Mouse (Mus musculus) sigmoid colon, adult 10 weeks (tissue): ENCODE results near the gene Cd3d. TPM values are rescaled to one million over a fixed set of nuclear protein-coding genes. Genes with fewer than 3 reads are reported as not detected.

Experiments
- polyA plus RNA-seq: library from polyadenylated mRNA; stranded (reverse); fragments of 350-450 nt; fragmentation: Illumina TruSeq; extraction: RNeasy Lipid Tissue Mini Kit (QIAGEN cat#74804); gene quantifications from one replicate; pipeline ENCODE4 v1.2.3, GENCODE M21; 2014; ENCODE audit warnings: low read depth, low replicate concordance

Cd3d gene
- polyA plus RNA-seq = 1.1 TPM

DNA sequence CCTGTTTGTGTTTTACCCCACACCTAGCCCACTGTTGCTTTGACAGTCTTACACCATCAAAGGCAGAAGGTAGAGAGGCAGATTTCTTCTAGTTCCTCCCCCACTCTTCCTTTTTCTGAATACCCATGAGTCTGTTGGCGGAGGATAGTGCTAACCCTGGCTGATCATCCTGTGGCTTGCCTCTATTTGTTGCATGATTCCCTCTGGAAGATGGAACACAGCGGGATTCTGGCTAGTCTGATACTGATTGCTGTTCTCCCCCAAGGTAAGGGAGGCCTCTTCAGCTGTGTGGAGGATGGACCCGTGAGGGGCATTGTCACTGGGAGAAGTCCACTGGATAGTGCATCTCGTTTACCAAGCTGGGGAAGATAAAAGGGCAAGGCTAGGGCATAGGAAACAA lies at the start of gene Cd3d:
Cd3d (plus strand) TSS at position 111 of the 400 bp plus-strand sequence.

GRCm38 (mm10) chr9:44965126-44965832 lies 16.3 kb upstream of the Cd3d start, which contains the start of gene Ube4a:
TSS of gene Ube4a (minus strand) at chr9:44965600.

GRCm38 (mm10) chr9:44980242-44980641 lies 1.3 kb upstream of the Cd3d start, which contains the start of gene Cd3g:
TSS of gene Cd3g (minus strand) at chr9:44980431.

DNA sequence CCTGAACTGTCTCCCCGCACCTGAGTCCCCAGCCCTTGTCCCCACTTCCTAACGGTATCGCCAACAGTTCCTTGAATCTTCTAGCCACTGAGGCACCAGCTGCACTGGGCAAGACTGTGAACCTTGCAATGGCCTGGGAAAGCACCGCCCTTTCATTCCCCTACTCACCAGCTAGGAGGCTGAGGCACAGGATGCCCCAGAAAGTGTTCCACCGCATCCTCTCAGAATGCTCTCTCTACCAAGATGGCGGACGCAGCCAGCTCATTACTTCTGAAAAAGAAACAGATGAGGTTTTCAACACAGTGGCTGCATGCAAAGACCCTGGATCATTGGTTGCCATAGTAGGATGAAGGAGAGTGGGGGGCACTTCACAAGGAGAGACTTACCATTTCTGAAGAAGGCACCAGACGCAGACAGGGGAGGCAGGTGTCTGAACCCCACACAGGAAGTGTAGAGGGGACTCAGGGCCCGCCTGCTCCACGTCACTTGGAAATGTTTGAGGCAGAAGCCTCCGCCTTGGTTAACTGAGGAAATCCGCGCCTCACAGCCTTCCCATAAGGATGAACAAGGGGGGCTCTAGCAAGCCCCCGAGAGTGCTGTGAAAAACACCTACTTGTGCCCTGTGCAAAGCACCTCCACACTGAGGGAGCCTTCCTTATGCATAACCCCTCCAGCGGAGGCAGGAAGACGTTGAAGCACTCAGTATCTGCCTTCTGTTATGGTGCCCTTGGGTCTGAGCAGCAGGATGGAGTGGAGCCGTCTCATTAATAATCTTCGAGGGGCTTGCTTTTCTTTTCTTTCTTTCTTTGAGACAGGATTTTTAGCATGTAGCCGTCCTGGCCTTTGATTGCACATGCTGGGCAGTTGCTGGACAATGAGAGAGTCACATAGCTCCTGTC lies 27.8 kb downstream of the Cd3d start, which contains the start of gene Cd3e:
Cd3e (minus strand) TSS at position 448 of the 899 bp plus-strand sequence.

Other genes starting within 250 kb of the Cd3d start
- gene Phldb1, start 246.6 kb upstream of the Cd3d start, polyA plus RNA-seq = 1.8 TPM
- 391 TPM for gene Arcn1, start 213.9 kb upstream of the Cd3d start, polyA plus RNA-seq
- 28.7 TPM for gene Ift46, start 213.9 kb upstream of the Cd3d start, polyA plus RNA-seq
- gene Tmem25, start 182.5 kb upstream of the Cd3d start, polyA plus RNA-seq = 1.0 TPM
- gene Ttc36, start 178.7 kb upstream of the Cd3d start, polyA plus RNA-seq = not detected
- gene Kmt2a, start 100.5 kb upstream of the Cd3d start, polyA plus RNA-seq = 28.0 TPM
- gene Atp5l, start 61.0 kb upstream of the Cd3d start, polyA plus RNA-seq = 608 TPM
- gene Ube4a, start 16.2 kb upstream of the Cd3d start, polyA plus RNA-seq = 87.4 TPM
- gene Cd3g, start 1.4 kb upstream of the Cd3d start, polyA plus RNA-seq = 3.1 TPM
- 1.6 TPM for gene Cd3e, start 27.8 kb downstream of the Cd3d start, polyA plus RNA-seq
- 149 TPM for gene Mpzl2, start 58.0 kb downstream of the Cd3d start, polyA plus RNA-seq
- gene Mpzl3, start 73.4 kb downstream of the Cd3d start, polyA plus RNA-seq = 57.8 TPM
- gene Jaml, start 97.4 kb downstream of the Cd3d start, polyA plus RNA-seq = 13.2 TPM
- 1.8 TPM for gene Scn2b, start 136.0 kb downstream of the Cd3d start, polyA plus RNA-seq
- gene Scn4b, start 156.6 kb downstream of the Cd3d start, polyA plus RNA-seq = 0.13 TPM
- not detected for gene BC049352, start 200.2 kb downstream of the Cd3d start, polyA plus RNA-seq
- 41.3 TPM for gene Tmprss4, start 222.3 kb downstream of the Cd3d start, polyA plus RNA-seq